Mouse (Mus musculus) heart, adult 2 months (tissue): ENCODE measurements at regions not wholly inside any gene's neighbourhood (a gene's known extent, or its start where the extent isn't known, plus 50 kb on each side); places are given as distances from the start of the nearest gene placed in this dataset.
A peak's percentile ranks its signal among the peaks of the same experiment; 100 is the strongest.

Source experiments
- DNase-seq, 2 experiments: peaks; one replicate each; pipeline ENCODE4 v3.0.0; 2021
- H3K27ac ChIP-seq: fragments of 200-600 bp; 2 replicates; pipeline ENCODE4 v1.8.1; 2022
- H3K27me3 ChIP-seq: fragments of 200-500 bp; 2 replicates; pipeline ENCODE4 v1.6.1; 2012; ENCODE audit warnings: mild to moderate bottlenecking, low read length, inconsistent platforms, mixed read lengths; ENCODE audit not compliant: control insufficient read depth, insufficient read depth
- H3K36me3 ChIP-seq: fragments of 200-500 bp; 2 replicates; pipeline ENCODE4 v1.6.1; 2012; ENCODE audit warnings: low read length, inconsistent platforms; ENCODE audit not compliant: control insufficient read depth, insufficient read depth
- H3K4me1 ChIP-seq: fragments of 200-500 bp; 2 replicates; pipeline ENCODE4 v1.6.1; 2011; ENCODE audit warnings: low read length; ENCODE audit not compliant: control insufficient read depth, insufficient read depth
- H3K4me3 ChIP-seq: fragments of 200-600 bp; 2 replicates; pipeline ENCODE4 v1.8.1; 2022
- H3K79me2 ChIP-seq: fragments of 200-500 bp; replicated peaks from 2 replicates; pipeline ENCODE4 v1.6.1; 2012; ENCODE audit warnings: mild to moderate bottlenecking, inconsistent platforms, low read length, moderate library complexity, mixed read lengths; ENCODE audit not compliant: control insufficient read depth, insufficient read depth
- H3K9ac ChIP-seq: fragments of 200-500 bp; 2 replicates; pipeline ENCODE4 v1.6.1; 2012; ENCODE audit warnings: low read depth, mild to moderate bottlenecking, control low read depth, inconsistent platforms, low read length, mixed read lengths
- CTCF ChIP-seq: fragments of 200-600 bp; IDR thresholded peaks from 2 replicates; pipeline ENCODE4 v1.8.1; 2022; ENCODE audit warnings: antibody characterized with exemption, mild to moderate bottlenecking, moderate library complexity
- EP300 ChIP-seq: fragments of 200-500 bp; IDR thresholded peaks from 2 replicates; pipeline ENCODE4 v1.6.1; 2011; ENCODE audit warnings: low read depth, low read length, control low read depth; ENCODE audit not compliant: insufficient read depth
- POLR2A ChIP-seq: fragments of 200-500 bp; IDR thresholded peaks from 2 replicates; pipeline ENCODE4 v1.6.1; 2011; ENCODE audit warnings: mild to moderate bottlenecking, low read depth, low read length, control low read depth; ENCODE audit not compliant: insufficient read depth
- whole genome bisulfite sequencing: fragments of 180-500 bp; shearing (Covaris S2); methylation state at CpG from one replicate; pipeline ENCODE4 v1.1.7; 2018; 5-methylcytosine and 5-hydroxymethylcytosine counted together
- intact Hi-C: fragments of 180-260 bp; cut with DNase I; formaldehyde crosslinking; loops from one replicate; pipeline ENCODE4 v1.15.1; 2025

GRCm38 (mm10) chr8:78110003-78110649, 103.0 kb upstream of the Ttc29 start:
- Histone ChIP-seq H3K36me3 (no peaks in the 10 kb centered on the region), H3K79me2 (no peaks in the 10 kb centered on the region), H3K27ac (no peak overlapping the region), H3K27me3 (no peaks in the 10 kb centered on the region), H3K4me3 (no peak overlapping the region), H3K4me1 (no peaks in the 10 kb centered on the region), H3K9ac (no peak overlapping the region)
- 82% methylated on average over 3 of the region's 3 CpGs for WGBS
- DNase-seq, result no peak
- TF ChIP-seq CTCF (no peak), POLR2A (no peak)
- intact Hi-C loops, result no loop called here

- H3K36me3 ChIP-seq, result no peaks in the 10 kb centered on the region
- intact Hi-C loops, result no loop called here
- WGBS, result 28% methylated on average over 12 of the region's 12 CpGs
- no peaks in the 10 kb centered on the region for H3K27me3 ChIP-seq
- TF ChIP-seq EP300 (no peak), POLR2A (no peak), CTCF (no peak)
- no peak overlapping the region for H3K4me3 ChIP-seq
- H3K27ac ChIP-seq, result no peak overlapping the region
- H3K9ac ChIP-seq, result no peak overlapping the region
- no peaks in the 10 kb centered on the region for H3K4me1 ChIP-seq
- no peak for DNase-seq
- H3K79me2 ChIP-seq, result no peaks in the 10 kb centered on the region
These were observed 100.0 kb upstream of the Ttc29 start for GRCm38 (mm10) chr8:78113105-78113504.

- Histone ChIP-seq H3K36me3 (no peaks in the 10 kb centered on the region), H3K4me1 (no peaks in the 10 kb centered on the region), H3K79me2 (no peaks in the 10 kb centered on the region), H3K27me3 (no peaks in the 10 kb centered on the region), H3K9ac (no peak overlapping the region), H3K27ac (no peak overlapping the region), H3K4me3 (no peak overlapping the region)
- TF ChIP-seq CTCF, result no peak
- TF ChIP-seq POLR2A, result no peak
- no peak for TF ChIP-seq EP300
- DNase-seq, result no peak
- 51% methylated on average over 4 of the region's 4 CpGs for WGBS
- intact Hi-C loops, result no loop called here
These were observed 98.6 kb upstream of the Ttc29 start for GRCm38 (mm10) chr8:78114512-78114911.

- Histone ChIP-seq H3K4me1 (no peaks in the 10 kb centered on the region), H3K9ac (no peak overlapping the region), H3K36me3 (no peaks in the 10 kb centered on the region), H3K27ac (no peak overlapping the region), H3K4me3 (no peak overlapping the region), H3K79me2 (no peaks in the 10 kb centered on the region), H3K27me3 (no peaks in the 10 kb centered on the region)
- DNase-seq, result no peak
- TF ChIP-seq POLR2A, result no peak
- TF ChIP-seq CTCF, result no peak
- no peak for TF ChIP-seq EP300
- intact Hi-C loops, result no loop called here
These were observed 95.9 kb upstream of the Ttc29 start for GRCm38 (mm10) chr8:78117191-78117590.

GRCm38 (mm10) chr8:78118493-78118892, 94.6 kb upstream of the Ttc29 start:
- Histone ChIP-seq H3K27ac (no peak overlapping the region), H3K36me3 (no peaks in the 10 kb centered on the region), H3K4me1 (no peaks in the 10 kb centered on the region), H3K27me3 (no peaks in the 10 kb centered on the region), H3K79me2 (no peaks in the 10 kb centered on the region), H3K4me3 (no peak overlapping the region), H3K9ac (no peak overlapping the region)
- 78% methylated on average over 9 of the region's 9 CpGs for WGBS
- no peak for TF ChIP-seq POLR2A
- no peak for TF ChIP-seq CTCF
- no peak for TF ChIP-seq EP300
- DNase-seq, result no peak
- intact Hi-C loops, result no loop called here

- peak in 1 of 2 experiments; percentile 5 for DNase-seq
- Histone ChIP-seq H3K27ac (no peak overlapping the region), H3K9ac (no peak overlapping the region), H3K27me3 (no peaks in the 10 kb centered on the region), H3K36me3 (no peaks in the 10 kb centered on the region), H3K4me1 (no peaks in the 10 kb centered on the region), H3K4me3 (no peak overlapping the region), H3K79me2 (no peaks in the 10 kb centered on the region)
- no peak for TF ChIP-seq EP300
- no peak for TF ChIP-seq CTCF
- TF ChIP-seq POLR2A, result no peak
- intact Hi-C loops, result loop anchor here (10.0 kb wide), 1 partner anchor 55 kb away; no protein-coding TSS in a partner anchor
- WGBS, result 66% methylated on average over 11 of the region's 11 CpGs
These were observed 93.4 kb upstream of the Ttc29 start for GRCm38 (mm10) chr8:78119682-78120081.
